Mouse (Mus musculus) heart, embryonic 14.5 days (tissue): ENCODE results near the gene Ccdc169. TPM values are rescaled to one million over a fixed set of nuclear protein-coding genes. Genes with fewer than 3 reads are reported as not detected.
"Not testable (repeated sequence)": the region's sequence is repeated elsewhere in the genome, so short reads cannot be mapped to it uniquely, and the experiment has no call there.

ENCODE experiments used
- ATAC-seq: fragments of 200-750 bp; cut with Nextera tagmentation; 2 replicates; pipeline ENCODE4 v1.8.0; 2017; ENCODE audit warnings: low read depth, moderate TSS enrichment; ENCODE audit not compliant: insufficient number of reproducible peaks, insufficient read depth, low FRiP score
- H3K27ac ChIP-seq, 2 experiments: fragments of 200-500 bp in 1 of 2; fragments of 300-500 bp in 1 of 2; sonication (generic) in 1 of 2; replicated peaks in 1 of 2; 2 replicates each; pipeline ENCODE4 v1.5.1; 2012 to 2014; ENCODE audit warnings: low read depth in 2 of 2, low read length in 2 of 2, control low read depth in 1 of 2, mild to moderate bottlenecking in 1 of 2, mixed read lengths in 1 of 2; ENCODE audit not compliant: control insufficient read depth in 1 of 2, insufficient read depth in 1 of 2
- H3K27me3 ChIP-seq: fragments of 300-500 bp; sonication (generic); 2 replicates; pipeline ENCODE4 v1.6.1; 2014; ENCODE audit warnings: mild to moderate bottlenecking, low read length, control low read depth; ENCODE audit not compliant: control insufficient read depth, insufficient read depth
- H3K36me3 ChIP-seq: fragments of 300-500 bp; sonication (generic); 2 replicates; pipeline ENCODE4 v1.6.1; 2014; ENCODE audit warnings: mild to moderate bottlenecking, control low read depth, low read length, mixed read lengths; ENCODE audit not compliant: control insufficient read depth, insufficient read depth
- H3K4me1 ChIP-seq, 2 experiments: fragments of 200-500 bp in 1 of 2; fragments of 300-500 bp in 1 of 2; sonication (generic) in 1 of 2; 2 replicates each; pipeline ENCODE4 v1.6.1; 2012 to 2014; ENCODE audit warnings: low read length in 2 of 2, control low read depth in 1 of 2, mixed read lengths in 1 of 2; ENCODE audit not compliant: control insufficient read depth in 2 of 2, insufficient read depth in 2 of 2
- H3K4me2 ChIP-seq: fragments of 300-500 bp; sonication (generic); 2 replicates; pipeline ENCODE4 v1.6.1; 2014; ENCODE audit warnings: mild to moderate bottlenecking, low read length
- H3K4me3 ChIP-seq, 2 experiments: fragments of 200-500 bp in 1 of 2; fragments of 300-500 bp in 1 of 2; sonication (generic) in 1 of 2; 2 replicates each; pipeline ENCODE4 v1.5.1; 2012 to 2014; ENCODE audit warnings: low read length in 2 of 2, mild to moderate bottlenecking in 2 of 2, control low read depth in 1 of 2, low read depth in 1 of 2, moderate library complexity in 1 of 2; ENCODE audit not compliant: control insufficient read depth in 1 of 2, insufficient read depth in 1 of 2
- H3K9ac ChIP-seq: fragments of 300-500 bp; sonication (generic); 2 replicates; pipeline ENCODE4 v1.6.1; 2014; ENCODE audit warnings: mild to moderate bottlenecking, low read length
- H3K9me3 ChIP-seq: fragments of 300-500 bp; sonication (generic); 2 replicates; pipeline ENCODE4 v1.6.1; 2016; ENCODE audit warnings: low read length, control low read depth; ENCODE audit not compliant: control insufficient read depth
- WGBS: fragments of 180-500 bp; shearing (Covaris S2); extraction: QIAGEN DNeasy Blood & Tissue Kit; methylation state at CpG from one replicate; pipeline ENCODE4 v1.1.7; 2014; 5-methylcytosine and 5-hydroxymethylcytosine counted together
- polyA plus RNA-seq: library from polyadenylated mRNA; unstranded; fragments of >200 nt; fragmentation: Nextera tagmentation; extraction: Ambion mirVana; gene quantifications from 2 replicates; pipeline ENCODE4 v1.2.1, GENCODE M21; 2014

Gene Ccdc169
- polyA plus RNA-seq, 1 experiment from 2014 or later, result not detected

DNA sequence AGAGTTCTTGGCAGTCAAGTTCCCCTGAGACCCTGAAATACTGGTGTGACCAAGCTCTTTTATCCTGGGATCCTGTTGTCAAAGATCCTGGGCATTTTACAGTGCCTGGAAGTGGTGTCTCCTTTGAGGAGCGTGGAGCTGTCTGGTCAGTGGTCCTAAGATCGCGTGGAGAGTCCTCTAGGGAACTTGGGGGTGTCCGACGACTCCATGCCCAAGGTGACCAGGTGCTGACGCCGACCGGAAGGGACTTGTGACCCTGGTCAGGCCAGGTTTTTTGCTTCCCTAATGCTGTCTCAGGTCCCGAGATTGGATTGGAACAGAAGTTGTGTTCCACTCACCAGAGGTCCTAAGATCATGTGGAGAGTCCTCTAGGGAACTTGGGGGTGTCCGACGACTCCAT, 66.5 kb downstream of the Ccdc169 start:
- not testable (repeated sequence) for H3K4me1 ChIP-seq, H3K9ac ChIP-seq, H3K36me3 ChIP-seq, H3K27ac ChIP-seq, H3K27me3 ChIP-seq, H3K4me3 ChIP-seq, ATAC-seq, H3K9me3 ChIP-seq, H3K4me2 ChIP-seq
- WGBS, result 88% methylated on average over 11 of the region's 11 CpGs

DNA sequence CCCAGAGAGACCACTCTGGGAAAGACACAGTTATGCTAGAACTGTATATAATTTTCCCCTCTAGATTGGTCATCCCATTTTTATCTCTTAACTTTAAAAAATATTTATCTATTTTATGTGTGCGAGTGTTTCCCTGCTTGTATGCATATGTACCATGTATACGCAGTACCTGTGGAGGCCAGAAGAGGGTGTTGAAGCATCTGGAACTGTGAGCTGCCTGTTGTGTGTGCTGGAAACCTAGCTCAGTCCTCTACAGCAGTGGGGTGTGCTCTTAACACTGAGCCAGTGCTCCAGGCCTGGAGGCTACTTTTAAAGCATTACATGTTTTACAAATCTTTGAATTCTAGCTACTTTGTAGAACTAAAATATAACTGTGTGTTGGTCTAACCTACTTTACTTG, 69.3 kb downstream of the Ccdc169 start:
- no peak overlapping the region for H3K4me3 ChIP-seq
- no peaks in the 10 kb centered on the region; a peak in 1 of 4 replicates for H3K4me1 ChIP-seq
- H3K27me3 ChIP-seq, result no peaks in the 10 kb centered on the region
- H3K4me2 ChIP-seq, result no peak overlapping the region
- H3K36me3 ChIP-seq, result no peaks in the 10 kb centered on the region
- peaks cover 3% of the 10 kb centered on the region; the same call in 1 of the 2 replicates for H3K9me3 ChIP-seq
- H3K27ac ChIP-seq, result no peak overlapping the region
- 91% methylated on average over 2 of the region's 2 CpGs for WGBS
- ATAC-seq, result no peak
- H3K9ac ChIP-seq, result no peak overlapping the region

DNA sequence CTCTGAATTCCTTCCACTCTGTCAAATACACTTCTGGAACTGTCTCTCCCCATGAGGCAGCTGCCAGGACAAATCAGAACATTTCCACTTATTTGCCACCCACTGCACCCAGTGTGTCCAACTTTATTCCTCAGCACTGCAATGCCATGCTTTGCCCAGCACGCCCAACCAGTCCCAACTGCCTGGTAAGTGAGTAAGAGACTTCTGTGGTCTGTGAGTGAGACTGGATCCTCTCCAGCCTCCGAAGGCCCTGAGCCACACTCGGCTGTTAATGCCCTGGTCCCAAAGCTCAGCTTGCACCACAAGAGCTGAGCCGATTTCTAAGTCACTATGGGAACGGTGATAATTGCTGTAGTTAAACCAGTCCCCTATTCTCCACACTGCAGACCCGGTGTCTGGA, 70.5 kb downstream of the Ccdc169 start:
- ATAC-seq, result no peak
- no peaks in the 10 kb centered on the region for H3K36me3 ChIP-seq
- H3K9ac ChIP-seq, result no peak overlapping the region
- H3K27me3 ChIP-seq, result no peaks in the 10 kb centered on the region
- no peak overlapping the region for H3K27ac ChIP-seq
- 62% methylated on average over 6 of the region's 6 CpGs for WGBS
- peaks cover 3% of the 10 kb centered on the region; the same call in 1 of the 2 replicates for H3K9me3 ChIP-seq
- H3K4me1 ChIP-seq, result no peaks in the 10 kb centered on the region; a peak in 1 of 4 replicates
- H3K4me3 ChIP-seq, result no peak overlapping the region
- H3K4me2 ChIP-seq, result no peak overlapping the region

DNA sequence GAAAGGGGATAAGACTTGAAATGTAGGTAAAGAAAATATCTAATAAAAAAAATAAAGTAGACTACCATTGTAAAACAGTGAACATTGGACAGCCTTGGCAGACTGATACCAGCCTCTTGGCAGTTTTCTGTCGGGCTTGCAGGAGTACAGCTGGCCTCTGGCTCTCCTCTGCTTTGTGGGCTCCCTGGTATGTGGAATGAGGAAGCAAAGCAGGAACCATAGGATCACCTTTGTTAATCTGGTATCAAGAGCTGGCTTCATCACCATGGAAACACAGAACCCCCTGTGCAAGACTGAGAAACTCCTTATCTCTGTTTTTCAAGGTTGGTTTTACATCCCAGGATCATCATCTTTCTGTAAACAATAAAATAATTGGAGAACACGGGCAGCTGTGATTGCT, 75.1 kb downstream of the Ccdc169 start:
- no peak overlapping the region for H3K4me2 ChIP-seq
- no peaks in the 10 kb centered on the region for H3K36me3 ChIP-seq
- H3K9ac ChIP-seq, result no peak overlapping the region
- H3K27me3 ChIP-seq, result no peaks in the 10 kb centered on the region
- H3K27ac ChIP-seq, result no peak overlapping the region
- H3K4me3 ChIP-seq, result no peak overlapping the region
- 24% methylated on average over 2 of the region's 2 CpGs for WGBS
- no peak for ATAC-seq
- H3K9me3 ChIP-seq, result no peaks in the 10 kb centered on the region
- H3K4me1 ChIP-seq, result 0 out of 4 replicates have a peak, but pooled peaks cover 0 to 2% of the 10 kb centered on the region in 2 experiments

DNA sequence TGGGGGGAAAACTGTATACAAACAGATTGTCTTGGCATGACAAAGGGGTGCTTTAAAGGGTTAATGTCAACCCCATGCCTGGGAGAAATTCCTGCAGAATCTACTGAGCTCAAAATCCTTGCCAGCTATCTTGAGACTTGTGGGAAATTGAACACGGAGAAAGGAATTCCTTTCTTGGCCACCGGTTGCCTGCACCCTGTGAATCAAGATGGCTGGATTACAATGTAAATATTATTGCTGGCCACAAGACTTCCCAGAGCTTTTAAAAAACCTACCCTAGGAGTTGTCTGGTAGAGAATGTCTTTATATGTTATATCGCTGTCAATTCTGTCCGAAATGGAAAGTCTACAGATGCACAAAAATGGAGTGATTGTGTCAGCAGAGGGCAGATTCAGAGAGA, 76.6 kb downstream of the Ccdc169 start:
- Histone ChIP-seq H3K4me1 (0 out of 4 replicates have a peak, but pooled peaks cover 0 to 2% of the 10 kb centered on the region in 2 experiments), H3K4me3 (no peak overlapping the region), H3K9me3 (no peaks in the 10 kb centered on the region), H3K4me2 (no peak overlapping the region), H3K27ac (no peak overlapping the region; a peak in 1 of 4 replicates), H3K36me3 (no peaks in the 10 kb centered on the region), H3K9ac (no peak overlapping the region), H3K27me3 (no peaks in the 10 kb centered on the region)
- no peak; the same call in 1 of the 2 replicates for ATAC-seq
- 39% methylated on average over 4 of the region's 4 CpGs for WGBS

DNA sequence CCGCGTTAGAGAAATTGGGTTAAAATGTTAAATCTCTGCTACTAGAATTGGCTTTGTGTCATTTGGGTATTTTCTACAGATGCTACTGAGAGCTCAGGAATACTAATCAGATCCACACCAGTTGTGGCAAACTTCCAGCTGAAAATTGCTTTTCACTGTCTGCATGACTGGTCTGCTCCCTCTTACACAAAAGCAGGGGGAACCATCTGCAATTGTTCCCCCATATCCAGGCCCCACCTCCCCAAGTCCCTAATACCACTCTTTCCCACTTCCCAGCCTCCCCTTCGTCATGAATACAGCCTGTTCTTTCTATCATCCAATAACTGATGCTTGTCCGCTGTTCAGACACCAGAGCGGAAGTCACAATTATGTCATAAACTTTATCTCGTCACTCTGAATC, 77.3 kb downstream of the Ccdc169 start:
- Histone ChIP-seq H3K4me1 (0 out of 4 replicates have a peak, but pooled peaks cover 0 to 2% of the 10 kb centered on the region in 2 experiments), H3K27ac (no peak overlapping the region), H3K36me3 (no peaks in the 10 kb centered on the region), H3K4me2 (no peak overlapping the region), H3K4me3 (no peak overlapping the region), H3K9me3 (no peaks in the 10 kb centered on the region), H3K9ac (no peak overlapping the region), H3K27me3 (no peaks in the 10 kb centered on the region)
- no peak for ATAC-seq
- WGBS, result 78% methylated on average over 6 of the region's 6 CpGs

DNA sequence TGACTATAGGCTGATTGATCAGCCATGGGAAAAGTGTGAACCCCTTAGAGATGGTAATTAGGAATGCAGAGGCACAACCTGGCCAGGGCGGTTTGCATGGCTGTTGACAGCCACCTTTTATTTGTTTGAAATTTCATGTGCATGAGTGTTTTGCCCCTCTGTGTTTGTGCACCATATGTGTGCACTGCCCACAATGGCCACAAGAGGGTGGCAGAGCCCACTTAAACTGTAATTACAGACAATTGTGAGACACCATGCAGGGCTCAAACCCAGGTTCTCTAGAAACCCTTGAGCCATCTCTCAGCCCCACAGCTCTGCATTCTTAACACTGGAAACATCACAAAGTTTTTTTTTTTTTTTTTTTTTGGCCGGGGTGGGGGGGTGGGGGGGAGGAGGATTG, 85.4 kb downstream of the Ccdc169 start:
- ATAC-seq, result no peak
- no peaks in the 10 kb centered on the region for H3K4me1 ChIP-seq
- no peak overlapping the region for H3K4me3 ChIP-seq
- H3K27ac ChIP-seq, result no peak overlapping the region
- H3K36me3 ChIP-seq, result no peaks in the 10 kb centered on the region
- H3K9me3 ChIP-seq, result peaks cover 9% of the 10 kb centered on the region
- H3K9ac ChIP-seq, result no peak overlapping the region
- no peaks in the 10 kb centered on the region for H3K27me3 ChIP-seq
- WGBS, result 76% methylated on average over 2 of the region's 2 CpGs
- no peak overlapping the region for H3K4me2 ChIP-seq
